Mouse (Mus musculus): ENCODE measurements around the gene S1pr5.
"Not testable (repeated sequence)": the region's sequence is repeated elsewhere in the genome, so short reads cannot be mapped to it uniquely, and the experiment has no call there.

Gene S1pr5

GRCm38 (mm10) chr9:21268305-21268704 lies 20.1 kb upstream of the S1pr5 start:
- DNase-seq (ENCODE audit: low read depth, low spot score) = no peak

DNA sequence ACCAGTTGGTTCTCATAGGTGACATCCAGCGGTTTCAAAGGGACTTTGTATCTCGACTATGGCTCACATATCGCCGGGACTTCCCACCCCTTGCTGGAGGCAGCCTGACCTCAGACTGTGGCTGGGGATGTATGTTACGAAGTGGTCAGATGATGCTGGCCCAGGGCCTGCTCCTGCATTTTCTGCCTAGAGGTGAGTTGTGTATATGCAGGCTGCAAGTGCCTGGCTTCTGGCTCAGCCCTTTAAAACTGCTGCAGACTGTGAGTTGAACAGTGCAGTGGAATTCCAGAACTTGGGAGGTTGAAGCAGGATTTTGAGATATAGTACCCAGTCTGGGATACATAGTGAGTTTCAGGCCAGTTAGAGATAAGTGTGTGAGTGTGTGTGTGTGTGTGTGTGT lies 18.6 kb upstream of the S1pr5 start:
- DNase-seq (ENCODE audit: low read depth, low spot score) = no peak

GRCm38 (mm10) chr9:21265611-21266010 lies 17.4 kb upstream of the S1pr5 start:
- DNase-seq (ENCODE audit: low read depth, low spot score) = no peak

- DNase-seq (ENCODE audit: low read depth, low spot score) = peak; percentile 95
These were observed 16.8 kb upstream of the S1pr5 start, which contains the start of gene Atg4d for GRCm38 (mm10) chr9:21265000-21265561. Gene Atg4d (plus strand): TSS chr9:21265293.

- DNase-seq (ENCODE audit: low read depth, low spot score) = no peak
These were observed 16.2 kb upstream of the S1pr5 start for GRCm38 (mm10) chr9:21264272-21264999.

GRCm38 (mm10) chr9:21261831-21262230 lies 13.6 kb upstream of the S1pr5 start:
- no peak for DNase-seq (ENCODE audit: low read depth, low spot score)

- DNase-seq (ENCODE audit: low read depth, low spot score) = peak; percentile 60
These were observed 12.3 kb upstream of the S1pr5 start for GRCm38 (mm10) chr9:21260491-21261040.

- DNase-seq (ENCODE audit: low read depth, low spot score) = not testable (repeated sequence)
These were observed 8.1 kb upstream of the S1pr5 start for GRCm38 (mm10) chr9:21256349-21256748.

DNA sequence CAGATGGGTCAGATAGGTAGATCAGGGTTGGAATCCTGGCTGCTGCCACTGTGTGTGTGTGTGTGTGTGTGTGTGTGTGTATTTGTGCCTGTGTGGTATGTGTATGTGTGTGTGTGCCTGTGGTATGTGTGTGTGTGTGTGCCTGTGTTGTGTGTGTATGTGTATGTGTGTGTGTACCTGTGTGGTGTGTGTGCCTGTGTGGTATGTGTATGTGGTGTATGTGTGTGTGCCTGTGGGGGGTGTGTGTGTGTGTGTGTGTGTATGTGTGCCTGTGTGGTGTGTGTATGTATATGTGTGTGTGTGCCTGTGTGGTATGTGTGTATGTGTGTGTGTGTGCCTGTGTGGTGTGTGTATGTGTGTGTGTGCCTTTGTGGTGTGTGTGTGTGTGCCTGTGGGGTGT lies 6.4 kb upstream of the S1pr5 start:
- no peak for DNase-seq (ENCODE audit: low read depth, low spot score)

- no peak for DNase-seq (ENCODE audit: low read depth, low spot score)
These were observed 3.0 kb upstream of the S1pr5 start for GRCm38 (mm10) chr9:21251116-21251735.

- no peak for DNase-seq (ENCODE audit: low read depth, low spot score)
These were observed 2.3 kb upstream of the S1pr5 start for GRCm38 (mm10) chr9:21250509-21250908.

DNA sequence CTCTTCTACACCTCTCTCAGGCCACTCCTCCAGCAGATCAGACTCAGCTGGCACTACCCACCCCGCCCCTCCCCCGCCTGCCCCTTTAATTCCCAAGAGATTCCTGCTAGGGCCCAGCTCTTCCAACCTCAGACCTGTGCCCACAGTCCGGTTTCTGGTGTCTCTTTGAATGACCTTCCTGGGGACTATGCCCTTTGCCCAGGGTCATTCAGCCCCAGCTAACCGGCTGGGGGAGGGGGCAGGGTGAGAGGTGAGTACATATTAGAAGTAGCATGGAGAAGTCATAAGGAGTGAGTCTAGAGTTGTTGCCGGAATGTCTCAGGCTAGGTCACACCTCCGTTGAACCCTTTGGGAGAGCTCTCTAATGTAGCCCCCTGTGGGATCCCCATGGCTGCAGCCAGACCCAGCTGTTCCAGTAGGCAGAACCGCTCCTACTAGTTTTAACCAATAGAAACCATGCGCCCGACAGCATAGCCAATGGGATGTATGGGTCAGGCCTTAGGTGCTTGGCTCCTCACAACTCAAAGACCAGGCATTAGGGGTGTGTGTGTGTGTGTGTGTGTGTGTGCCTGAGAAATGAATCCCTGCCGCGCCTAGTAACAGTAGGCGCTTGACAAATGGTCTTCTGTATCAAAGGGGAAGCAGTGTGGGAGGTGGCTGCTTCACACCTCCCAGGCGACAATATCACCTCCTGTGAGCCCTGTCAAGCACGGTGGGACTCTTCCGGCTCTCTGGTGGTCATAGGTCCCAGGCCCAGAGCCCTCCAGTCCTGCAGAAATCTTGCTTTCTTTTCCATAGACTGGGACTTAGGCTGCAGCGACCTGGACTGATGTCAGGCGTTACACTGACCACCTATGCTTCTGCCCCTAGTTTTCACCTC lies 1.6 kb upstream of the S1pr5 start:
- no peak for DNase-seq (ENCODE audit: low read depth, low spot score)

DNA sequence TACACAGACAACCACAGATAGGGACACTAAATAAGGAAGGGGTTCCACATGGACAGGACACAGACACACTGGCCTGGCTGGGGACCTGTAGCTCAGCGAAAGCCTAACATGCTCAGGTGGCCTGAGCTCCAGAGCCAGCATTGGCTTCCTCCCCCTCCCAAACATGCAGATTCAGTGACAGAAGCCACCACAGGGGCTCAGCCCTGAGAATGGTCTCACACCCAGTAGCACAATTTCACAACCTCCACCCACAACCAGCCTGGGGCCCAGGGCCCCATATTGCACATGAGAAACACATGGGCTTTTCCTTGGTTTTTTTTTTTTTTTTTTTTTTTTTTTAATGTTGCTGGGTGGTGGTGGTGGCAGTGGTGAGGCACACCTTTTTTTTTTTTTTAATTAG lies 1.9 kb downstream of the S1pr5 start:
- no peak for DNase-seq (ENCODE audit: low read depth, low spot score)

DNA sequence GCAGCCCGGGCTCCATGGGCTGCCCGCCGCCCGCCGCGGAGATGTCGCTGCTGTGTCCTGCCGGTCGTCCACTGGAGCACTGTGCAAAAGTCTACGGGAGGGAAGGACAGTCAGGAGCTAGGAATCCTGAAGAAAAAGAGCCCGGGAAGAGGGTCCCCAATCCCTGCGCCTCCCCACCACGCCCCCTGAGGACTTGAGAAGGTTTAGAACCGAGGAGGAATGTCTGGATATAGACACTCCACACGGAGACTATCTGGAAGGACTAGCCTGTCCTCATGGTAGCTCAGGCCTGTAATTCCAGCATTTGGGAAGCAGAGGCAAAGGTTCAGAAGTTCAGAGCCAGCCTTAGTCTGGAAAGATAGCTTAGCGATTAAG lies 3.1 kb downstream of the S1pr5 start:
- DNase-seq (ENCODE audit: low read depth, low spot score) = no peak

- peak; percentile 40 for DNase-seq (ENCODE audit: low read depth, low spot score)
These were observed 3.7 kb downstream of the S1pr5 start for GRCm38 (mm10) chr9:21244428-21245112.

- no peak for DNase-seq (ENCODE audit: low read depth, low spot score)
These were observed 4.3 kb downstream of the S1pr5 start for GRCm38 (mm10) chr9:21243826-21244427.

GRCm38 (mm10) chr9:21241343-21241742 lies 6.9 kb downstream of the S1pr5 start:
- peak; percentile 96 for DNase-seq (ENCODE audit: low read depth, low spot score)

DNA sequence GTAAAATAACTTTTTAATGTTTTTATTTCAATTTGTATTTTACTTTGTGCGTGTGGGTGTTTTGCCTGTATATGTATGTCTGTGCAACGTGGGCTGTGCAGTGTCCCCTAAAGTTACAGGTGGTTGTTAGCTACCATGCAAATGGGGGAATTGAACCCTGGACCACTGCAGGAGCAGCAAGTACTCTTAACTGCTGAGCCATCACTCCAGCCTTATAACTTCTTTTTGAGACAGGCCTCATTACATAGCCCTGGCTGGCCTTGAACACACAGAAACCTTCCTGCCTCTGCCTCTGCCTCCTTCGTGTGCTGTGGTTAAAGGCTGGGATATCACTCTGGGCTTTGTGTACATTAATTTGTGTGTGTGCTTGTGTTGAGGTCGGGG lies 8.8 kb downstream of the S1pr5 start:
- no peak for DNase-seq (ENCODE audit: low read depth, low spot score)

- peak; percentile 86 for DNase-seq (ENCODE audit: low read depth, low spot score)
These were observed 9.3 kb downstream of the S1pr5 start, which contains the start of gene Keap1 for GRCm38 (mm10) chr9:21238733-21239464. Gene Keap1 (minus strand): TSS chr9:21239361.

All from CD4-positive, CD25-positive, alpha-beta regulatory T cell, adult 2 months (primary cell).